Mouse (Mus musculus) cortical plate, adult 2 months (tissue): ENCODE measurements around the gene Bcl9.

Experiments used
- CTCF ChIP-seq: fragments of 200-500 bp; IDR thresholded peaks from 2 replicates; pipeline ENCODE4 v1.5.1; 2011; ENCODE audit warnings: mild to moderate bottlenecking, control low read depth, low read length; ENCODE audit not compliant: insufficient read depth; ENCODE audit errors: extremely low read depth
- POLR2A ChIP-seq: fragments of 200-500 bp; IDR thresholded peaks from 2 replicates; pipeline ENCODE4 v1.6.1; 2011; ENCODE audit warnings: mild to moderate bottlenecking, low read length, control low read depth; ENCODE audit not compliant: insufficient read depth; ENCODE audit errors: extremely low read depth

- peak; percentile 35; the same call in 1 of the 2 replicates for TF ChIP-seq POLR2A
- no peak for TF ChIP-seq CTCF
Measured at GRCm38 (mm10) chr3:97297553-97298432, at the start of gene Bcl9.
